Mouse (Mus musculus) embryonic facial prominence, embryonic 12.5 days (tissue): Measurements from ENCODE around the gene Arvcf. TPM values are rescaled to one million over a fixed set of nuclear protein-coding genes. Genes with fewer than 3 reads are reported as not detected.

Experiments
- ATAC-seq: fragments of 200-750 bp; cut with Nextera tagmentation; 2 replicates; pipeline ENCODE4 v1.8.0; 2017; ENCODE audit not compliant: insufficient number of reproducible peaks, insufficient read depth, low FRiP score, low TSS enrichment
- H3K27ac ChIP-seq: fragments of 300-500 bp; sonication (generic); 2 replicates; pipeline ENCODE4 v1.5.1; 2016; ENCODE audit warnings: mild to moderate bottlenecking
- H3K27me3 ChIP-seq: fragments of 300-500 bp; sonication (generic); 2 replicates; pipeline ENCODE4 v1.6.1; 2016; ENCODE audit warnings: mild to moderate bottlenecking, moderate library complexity
- H3K36me3 ChIP-seq: fragments of 300-500 bp; sonication (generic); 2 replicates; pipeline ENCODE4 v1.6.1; 2016; ENCODE audit warnings: mild to moderate bottlenecking
- H3K4me1 ChIP-seq: fragments of 300-500 bp; sonication (generic); 2 replicates; pipeline ENCODE4 v1.6.1; 2016
- H3K4me2 ChIP-seq: fragments of 300-500 bp; sonication (generic); replicated peaks from 2 replicates; pipeline ENCODE4 v1.6.1; 2016; ENCODE audit warnings: mild to moderate bottlenecking, moderate library complexity
- H3K4me3 ChIP-seq: fragments of 300-500 bp; sonication (generic); 2 replicates; pipeline ENCODE4 v1.5.1; 2016; ENCODE audit warnings: mild to moderate bottlenecking
- H3K9ac ChIP-seq: fragments of 300-500 bp; sonication (generic); 2 replicates; pipeline ENCODE4 v1.6.1; 2016; ENCODE audit warnings: mild to moderate bottlenecking, moderate library complexity
- H3K9me3 ChIP-seq: fragments of 300-500 bp; sonication (generic); 2 replicates; pipeline ENCODE4 v1.6.1; 2016; ENCODE audit warnings: mild to moderate bottlenecking, moderate library complexity
- WGBS: fragments of 180-500 bp; shearing (Covaris S2); methylation state at CpG from one replicate; pipeline ENCODE4 v1.1.7; 2016; 5-methylcytosine and 5-hydroxymethylcytosine counted together
- polyA plus RNA-seq: library from polyadenylated mRNA; unstranded; fragments of >200 nt; fragmentation: Nextera tagmentation; extraction: Ambion mirVana; gene quantifications from 2 replicates; pipeline ENCODE4 v1.2.1, GENCODE M21; 2016

Gene Arvcf
- polyA plus RNA-seq, 1 experiment from 2014 or later: 44.4 TPM

- ATAC-seq: peak; percentile 79
- Histone ChIP-seq H3K27ac (peak overlapping the region; percentile 43; the same call in 1 of the 2 replicates), H3K4me2 (no peak overlapping the region), H3K4me1 (peaks cover 18% of the 10 kb centered on the region), H3K4me3 (no peak overlapping the region), H3K27me3 (no peaks in the 10 kb centered on the region), H3K9me3 (no peaks in the 10 kb centered on the region), H3K36me3 (peaks cover 85% of the 10 kb centered on the region), H3K9ac (no peak overlapping the region)
- WGBS: 39% methylated on average over 7 of the region's 7 CpGs
Measured at GRCm38 (mm10) chr16:18400472-18401216, 52.7 kb downstream of the Arvcf start.

- Histone ChIP-seq H3K9ac (no peak overlapping the region), H3K27me3 (no peaks in the 10 kb centered on the region), H3K4me3 (no peak overlapping the region), H3K27ac (no peak overlapping the region), H3K4me1 (peaks cover 10% of the 10 kb centered on the region), H3K4me2 (no peak overlapping the region), H3K9me3 (no peaks in the 10 kb centered on the region), H3K36me3 (peaks cover 74% of the 10 kb centered on the region)
- WGBS: 94% methylated on average over 12 of the region's 12 CpGs
- ATAC-seq: no peak
Measured at GRCm38 (mm10) chr16:18403285-18403684, 55.3 kb downstream of the Arvcf start.

- Histone ChIP-seq H3K9me3 (no peaks in the 10 kb centered on the region), H3K4me3 (no peak overlapping the region), H3K36me3 (peaks cover 55% of the 10 kb centered on the region), H3K4me2 (no peak overlapping the region), H3K9ac (no peak overlapping the region), H3K27me3 (no peaks in the 10 kb centered on the region), H3K27ac (peak overlapping the region; percentile 41; the same call in 1 of the 2 replicates), H3K4me1 (peaks cover 8% of the 10 kb centered on the region)
- ATAC-seq: no peak
- WGBS: 89% methylated on average over 13 of the region's 13 CpGs
Measured at GRCm38 (mm10) chr16:18405091-18405854, 57.3 kb downstream of the Arvcf start.

- H3K9ac ChIP-seq: no peak overlapping the region
- no peak for ATAC-seq
- peak overlapping the region; percentile 41 for H3K27ac ChIP-seq
- peaks cover 57% of the 10 kb centered on the region for H3K36me3 ChIP-seq
- 69% methylated on average over 2 of the region's 2 CpGs for WGBS
- H3K27me3 ChIP-seq: no peaks in the 10 kb centered on the region
- no peak overlapping the region for H3K4me3 ChIP-seq
- no peak overlapping the region for H3K4me2 ChIP-seq
- H3K4me1 ChIP-seq: peaks cover 2% of the 10 kb centered on the region
- H3K9me3 ChIP-seq: no peaks in the 10 kb centered on the region
Measured at GRCm38 (mm10) chr16:18405876-18406275, 57.9 kb downstream of the Arvcf start.

- Histone ChIP-seq H3K4me2 (no peak overlapping the region), H3K4me3 (no peak overlapping the region), H3K27me3 (no peaks in the 10 kb centered on the region), H3K36me3 (peaks cover 61% of the 10 kb centered on the region), H3K27ac (no peak overlapping the region), H3K4me1 (no peaks in the 10 kb centered on the region), H3K9ac (no peak overlapping the region), H3K9me3 (no peaks in the 10 kb centered on the region)
- WGBS: 14% methylated on average over 2 of the region's 2 CpGs
- ATAC-seq: no peak
Measured at GRCm38 (mm10) chr16:18406293-18406692, 58.3 kb downstream of the Arvcf start.

GRCm38 (mm10) chr16:18407912-18408311 is 59.9 kb downstream of the Arvcf start:
- no peaks in the 10 kb centered on the region for H3K4me1 ChIP-seq
- no peaks in the 10 kb centered on the region for H3K9me3 ChIP-seq
- no peak for ATAC-seq
- H3K9ac ChIP-seq: no peak overlapping the region
- 83% methylated on average over 7 of the region's 7 CpGs for WGBS
- H3K4me3 ChIP-seq: no peak overlapping the region
- H3K27me3 ChIP-seq: no peaks in the 10 kb centered on the region
- H3K27ac ChIP-seq: no peak overlapping the region
- no peak overlapping the region for H3K4me2 ChIP-seq
- peaks cover 50% of the 10 kb centered on the region for H3K36me3 ChIP-seq

- 69% methylated on average over 4 of the region's 4 CpGs for WGBS
- Histone ChIP-seq H3K4me2 (no peak overlapping the region), H3K27me3 (no peaks in the 10 kb centered on the region), H3K9ac (no peak overlapping the region), H3K4me3 (no peak overlapping the region), H3K36me3 (peaks cover 43% of the 10 kb centered on the region), H3K27ac (no peak overlapping the region), H3K4me1 (no peaks in the 10 kb centered on the region), H3K9me3 (no peaks in the 10 kb centered on the region)
- ATAC-seq: no peak
Measured at GRCm38 (mm10) chr16:18409776-18410175, 61.8 kb downstream of the Arvcf start.

- Histone ChIP-seq H3K36me3 (peaks cover 37% of the 10 kb centered on the region), H3K4me1 (no peaks in the 10 kb centered on the region), H3K9ac (no peak overlapping the region), H3K27ac (no peak overlapping the region), H3K27me3 (no peaks in the 10 kb centered on the region), H3K4me2 (no peak overlapping the region), H3K4me3 (no peak overlapping the region), H3K9me3 (0 out of 2 replicates have a peak, but pooled peaks cover under 1% of the 10 kb centered on the region)
- WGBS: 67% methylated on average over 5 of the region's 5 CpGs
- no peak for ATAC-seq
Measured at GRCm38 (mm10) chr16:18410418-18410817, 62.4 kb downstream of the Arvcf start.

- WGBS: 82% methylated on average over 13 of the region's 13 CpGs
- H3K4me1 ChIP-seq: no peaks in the 10 kb centered on the region
- no peak overlapping the region for H3K4me3 ChIP-seq
- ATAC-seq: no peak
- H3K27ac ChIP-seq: no peak overlapping the region
- H3K36me3 ChIP-seq: peaks cover 31% of the 10 kb centered on the region
- no peak overlapping the region for H3K4me2 ChIP-seq
- 0 out of 2 replicates have a peak, but pooled peaks cover 2% of the 10 kb centered on the region for H3K9me3 ChIP-seq
- H3K27me3 ChIP-seq: no peaks in the 10 kb centered on the region
- H3K9ac ChIP-seq: no peak overlapping the region
Measured at GRCm38 (mm10) chr16:18411026-18411649, 63.2 kb downstream of the Arvcf start.

GRCm38 (mm10) chr16:18411802-18412476 is 64.0 kb downstream of the Arvcf start:
- H3K9me3 ChIP-seq: 0 out of 2 replicates have a peak, but pooled peaks cover 2% of the 10 kb centered on the region
- no peak overlapping the region for H3K4me2 ChIP-seq
- H3K27me3 ChIP-seq: no peaks in the 10 kb centered on the region
- H3K4me1 ChIP-seq: peaks cover 6% of the 10 kb centered on the region; the same call in 1 of the 2 replicates
- H3K4me3 ChIP-seq: no peak overlapping the region
- no peak overlapping the region for H3K9ac ChIP-seq
- ATAC-seq: no peak
- peaks cover 28% of the 10 kb centered on the region for H3K36me3 ChIP-seq
- H3K27ac ChIP-seq: no peak overlapping the region
- WGBS: 79% methylated on average over 12 of the region's 12 CpGs
